Mouse (Mus musculus) liver, adult 2 months (tissue): ENCODE data around the gene Gm4791.

Experiments used
- CTCF ChIP-seq: fragments of 200-500 bp; IDR thresholded peaks from 2 replicates; pipeline ENCODE4 v1.5.1; 2011; ENCODE audit warnings: low read depth, low read length, control low read depth
- POLR2A ChIP-seq: fragments of 200-500 bp; IDR thresholded peaks from 2 replicates; pipeline ENCODE4 v1.6.1; 2011; ENCODE audit warnings: low read length, control low read depth; ENCODE audit not compliant: insufficient read depth; ENCODE audit errors: extremely low read depth

GRCm38 (mm10) chr9:46957420-46957950, 41.1 kb upstream of the Gm4791 start:
- TF ChIP-seq CTCF (no peak), POLR2A (no peak)
